Comparison of ENCODE assay signal across 8 mouse cellular contexts in genomic region chr2:120970559-120971080, GRCm38 (mm10). TPM values are rescaled to one million over a fixed set of nuclear protein-coding genes. Genes with fewer than 3 reads are reported as not detected.
A peak's percentile ranks its signal among the peaks of the same experiment; 100 is the strongest.
DNase-seq lines count a peak whose midpoint lies in the region; ATAC-seq and TF ChIP-seq lines count a peak whose summit lies in the region.

Gene Ubr1, minus strand, starts transcription at chr2:120970715.

- no peak for TF ChIP-seq CTCF in cerebellum, adult 2 months (IDR thresholded peaks at IDR 0.05; ENCODE audit: borderline replicate concordance, insufficient read depth, low read depth, low read length)
- TF ChIP-seq CTCF in lung, embryonic 14.5 days (IDR thresholded peaks at IDR 0.05; ENCODE audit: low read depth): 0 out of 2 replicates have a peak, but pooled peaks have one; percentile 5

- H3K4me1 ChIP-seq in cerebellum, adult 2 months (ENCODE audit: control insufficient read depth, insufficient read depth, low read length): peaks cover 8% of the 10 kb centered on the region; the same call in 1 of the 2 replicates
- peaks cover 5% of the 10 kb centered on the region; the same call in 1 of the 2 replicates for H3K4me1 ChIP-seq in lung, embryonic 14.5 days (ENCODE audit: insufficient read depth)

- WGBS in cerebellum, adult 2 months: under 1% methylated on average over 39 of the region's 39 CpGs
- WGBS in lung, embryonic 14.5 days: under 1% methylated on average over 39 of the region's 39 CpGs

- peak within 1 kb of the TSS; percentile 86 for H3K27ac ChIP-seq in cerebellum, adult 2 months (ENCODE audit: insufficient read depth, low read length)
- H3K27ac ChIP-seq in lung, embryonic 14.5 days (ENCODE audit: low read depth): peak within 1 kb of the TSS; percentile 81

- H3K9me3 ChIP-seq in lung, embryonic 14.5 days (ENCODE audit: low read depth, low read length): no peaks in the 10 kb centered on the region

- no peaks in the 10 kb centered on the region for H3K36me3 ChIP-seq in lung, embryonic 14.5 days (ENCODE audit: insufficient read depth)

- H3K4me3 ChIP-seq in cerebellum, adult 2 months (replicated peaks; ENCODE audit: insufficient read depth, low read depth, low read length): peak within 1 kb of the TSS; percentile 97
- H3K4me3 ChIP-seq in lung, embryonic 14.5 days (ENCODE audit: low read depth, low read length): peak within 1 kb of the TSS; percentile 84

- H3K4me2 ChIP-seq in lung, embryonic 14.5 days: peak within 1 kb of the TSS; percentile 82

- no peaks in the 10 kb centered on the region for H3K27me3 ChIP-seq in cerebellum, adult 2 months (ENCODE audit: control insufficient read depth, insufficient read depth, low read length)
- no peaks in the 10 kb centered on the region for H3K27me3 ChIP-seq in lung, embryonic 14.5 days (ENCODE audit: insufficient read depth, low read length)

- DNase-seq in MEL-GATA-1-ER (ENCODE audit: extremely low read depth, low read depth): peak; percentile 75
- peak; percentile 86 to 89 for DNase-seq in cerebellum, adult 2 months
- DNase-seq in forelimb bud, embryonic 11.5 days (ENCODE audit: low read depth, low spot score): peak; percentile 87
- DNase-seq in heart, postnatal 4 days: peak; percentile 90
- DNase-seq in layer of hippocampus, adult 8-10 months (ENCODE audit: low spot score in 2 of 2): peak; percentile 75 to 79
- peak; percentile 94 for DNase-seq in lung, embryonic 14.5 days
- DNase-seq in testis, postnatal 14 days (ENCODE audit: low spot score): peak; percentile 82

- TF ChIP-seq POLR2A in cerebellum, adult 2 months (IDR thresholded peaks at IDR 0.05; ENCODE audit: borderline replicate concordance, insufficient read depth, low read length): peak; percentile 95

- peak; percentile 91 for ATAC-seq in lung, embryonic 14.5 days (ENCODE audit: insufficient read depth)
- ATAC-seq in neutrophil, adult 5-6 weeks (ENCODE audit: extremely low read depth, insufficient number of reproducible peaks, low FRiP score, poor library complexity, severe bottlenecking): peak; percentile 96

- H3K9ac ChIP-seq in lung, embryonic 14.5 days: peak within 1 kb of the TSS; percentile 79

RNA-seq across cellular contexts. Expression of gene Ubr1, which starts in this region (rescaled TPM):
- 24.2 and 32.4 TPM in 2 replicates for polyA plus RNA-seq in cerebellum, adult 2 months (2012; rRNA removed)
- 10 to 100 TPM; 27.4 to 27.5 TPM for total RNA-seq in heart, postnatal 4 days (2021)
- total RNA-seq in layer of hippocampus, adult 8-10 months (2022): 10 to 100 TPM; 40.8 to 45.5 (median 45.0) TPM
- 26.5 and 30.0 TPM in 2 replicates for polyA plus RNA-seq in lung, embryonic 14.5 days (2014; fragmentation: Nextera tagmentation; extraction: Ambion mirVana)
- 57.6 and 61.9 TPM in 2 replicates for total RNA-seq in neutrophil, adult 5-6 weeks (2017)

Comparison
In these comparisons a context has a peak if more than half of its experiments do, and no peak if none do; other contexts are left out.
1. Peak in every context shown above with its lines: DNase-seq, ATAC-seq, H3K4me3 ChIP-seq and H3K27ac ChIP-seq.